Mouse (Mus musculus) liver, embryonic 14 days (tissue): ENCODE measurements around the gene Cpb2. TPM values are rescaled to one million over a fixed set of nuclear protein-coding genes. Genes with fewer than 3 reads are reported as not detected.

Source experiments
- polyA plus RNA-seq: library from polyadenylated mRNA; depleted of rRNA; stranded (reverse); fragments of >200 nt; gene quantifications from 2 replicates; pipeline ENCODE4 v1.2.3, GENCODE M21; 2012; rRNA removed

The Cpb2 gene
- polyA plus RNA-seq: 68.0 and 74.3 TPM in 2 replicates

DNA sequence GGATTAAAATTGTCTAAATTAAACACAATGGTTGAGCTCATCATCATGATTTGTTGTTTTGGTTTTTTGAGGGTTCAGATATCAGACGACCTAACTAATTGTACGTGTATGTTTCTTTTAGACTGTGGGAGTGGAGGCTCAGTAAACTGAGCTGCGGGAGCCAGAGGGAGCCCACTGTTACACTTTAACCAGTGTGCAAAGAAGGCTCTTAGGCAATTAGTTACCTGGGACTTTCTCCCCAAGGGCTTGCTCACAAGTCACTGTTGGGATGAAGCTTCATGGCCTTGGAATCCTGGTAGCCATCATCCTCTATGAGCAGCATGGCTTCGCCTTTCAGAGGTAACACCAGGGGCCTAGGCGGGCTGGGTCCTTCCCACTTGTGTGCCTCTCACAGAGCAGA lies at the start of gene Cpb2:
Gene Cpb2 (plus strand): TSS at position 201 of the 400 bp plus-strand sequence.

DNA sequence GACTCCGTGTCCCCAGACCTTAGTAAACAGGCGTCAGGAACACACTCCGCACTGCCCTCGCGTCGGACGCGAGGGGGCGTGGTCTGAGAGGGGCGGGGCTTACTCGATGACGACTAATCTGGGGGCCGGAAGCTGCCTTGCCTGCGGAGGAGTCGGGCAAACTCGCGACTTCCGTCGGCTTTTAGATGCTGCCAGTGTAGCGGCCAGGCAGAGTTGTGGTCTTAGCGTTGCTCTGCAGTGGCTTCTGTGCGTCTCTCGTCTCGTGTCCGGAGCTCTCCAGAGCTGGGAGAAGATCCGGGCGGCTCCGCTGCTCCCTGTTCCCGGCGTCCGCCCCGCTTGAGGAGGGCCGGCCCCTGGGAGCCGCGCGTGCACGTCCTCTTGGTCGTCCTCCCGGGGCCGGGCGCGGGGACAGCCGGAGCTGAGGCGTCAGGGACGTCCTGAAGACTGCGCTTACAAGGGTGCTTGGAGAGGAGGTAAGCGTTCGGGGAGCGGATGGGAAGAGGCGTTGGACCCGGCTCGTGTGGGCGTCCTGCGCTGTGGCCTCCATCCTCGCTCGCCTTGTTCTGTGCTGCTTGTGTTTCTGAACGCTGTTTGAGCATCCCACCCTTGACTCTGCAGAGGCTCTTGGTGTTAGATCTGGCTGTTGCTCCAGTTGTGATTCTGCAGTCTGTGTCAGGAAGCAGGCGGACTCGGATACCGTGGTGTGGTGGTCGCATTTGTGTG lies 42.3 kb downstream of the Cpb2 start, which contains the start of gene Zc3h13:
Gene Zc3h13 (plus strand): TSS at position 181 of the 723 bp plus-strand sequence.

Other genes starting within 250 kb of the Cpb2 start
- gene Rubcnl, start 226.3 kb upstream of the Cpb2 start, polyA plus RNA-seq: 0.14 and 0.18 TPM in 2 replicates
- gene Lrrc63, start 111.4 kb upstream of the Cpb2 start, polyA plus RNA-seq: 0.02 TPM in 2 replicates
- 10.9 and 13.5 TPM in 2 replicates for gene Lcp1, start 111.2 kb upstream of the Cpb2 start, polyA plus RNA-seq
- gene Zc3h13, start 42.1 kb downstream of the Cpb2 start, polyA plus RNA-seq: 8.1 and 8.7 TPM in 2 replicates
- 0.18 and 0.21 TPM in 2 replicates for gene Siah3, start 213.7 kb downstream of the Cpb2 start, polyA plus RNA-seq